Mouse (Mus musculus) midbrain, embryonic 14.5 days (tissue): ENCODE measurements around the gene Eif4g3. TPM values are rescaled to one million over a fixed set of nuclear protein-coding genes. Genes with fewer than 3 reads are reported as not detected.

Experiments
- ATAC-seq: fragments of 200-750 bp; cut with Nextera tagmentation; 2 replicates; pipeline ENCODE4 v1.8.0; 2017; ENCODE audit warnings: moderate number of reproducible peaks, moderate library complexity; ENCODE audit not compliant: low FRiP score, low TSS enrichment
- DNase-seq: peaks from one replicate; pipeline ENCODE4 v3.0.0-alpha.2; 2015
- H3K27ac ChIP-seq: fragments of 300-500 bp; sonication (generic); replicated peaks from 2 replicates; pipeline ENCODE4 v1.5.1; 2014; ENCODE audit warnings: mild to moderate bottlenecking, low read depth, low read length, moderate library complexity
- H3K27me3 ChIP-seq: fragments of 300-500 bp; sonication (generic); 2 replicates; pipeline ENCODE4 v1.6.1; 2014; ENCODE audit warnings: low read length, control low read depth, mixed read lengths; ENCODE audit not compliant: control insufficient read depth, insufficient read depth
- H3K36me3 ChIP-seq: fragments of 300-500 bp; sonication (generic); 2 replicates; pipeline ENCODE4 v1.6.1; 2014; ENCODE audit warnings: low read length, control low read depth; ENCODE audit not compliant: control insufficient read depth, insufficient read depth
- H3K4me1 ChIP-seq: fragments of 300-500 bp; sonication (generic); 2 replicates; pipeline ENCODE4 v1.6.1; 2014; ENCODE audit warnings: mild to moderate bottlenecking, antibody characterized with exemption, low read length, control low read depth; ENCODE audit not compliant: control insufficient read depth, insufficient read depth
- H3K4me2 ChIP-seq: fragments of 300-500 bp; sonication (generic); 2 replicates; pipeline ENCODE4 v1.6.1; 2014; ENCODE audit warnings: mild to moderate bottlenecking, low read length, moderate library complexity
- H3K4me3 ChIP-seq: fragments of 300-500 bp; sonication (generic); replicated peaks from 2 replicates; pipeline ENCODE4 v1.5.1; 2014; ENCODE audit warnings: low read depth, low read length
- H3K9ac ChIP-seq: fragments of 300-500 bp; sonication (generic); replicated peaks from 2 replicates; pipeline ENCODE4 v1.6.1; 2014; ENCODE audit warnings: mild to moderate bottlenecking, low read length, moderate library complexity
- H3K9me3 ChIP-seq: fragments of 300-500 bp; sonication (generic); 2 replicates; pipeline ENCODE4 v1.6.1; 2016; ENCODE audit warnings: low read length, control low read depth, mixed read lengths; ENCODE audit not compliant: control insufficient read depth
- WGBS: fragments of 180-500 bp; shearing (Covaris S2); extraction: QIAGEN DNeasy Blood & Tissue Kit; methylation state at CpG from one replicate; pipeline ENCODE4 v1.1.7; 2014; 5-methylcytosine and 5-hydroxymethylcytosine counted together
- polyA plus RNA-seq: library from polyadenylated mRNA; unstranded; fragments of >200 nt; fragmentation: Nextera tagmentation; extraction: Ambion mirVana; gene quantifications from 2 replicates; pipeline ENCODE4 v1.2.1, GENCODE M21; 2014

Eif4g3 gene
- polyA plus RNA-seq, 1 experiment from 2014 or later = 63.0 TPM

DNA sequence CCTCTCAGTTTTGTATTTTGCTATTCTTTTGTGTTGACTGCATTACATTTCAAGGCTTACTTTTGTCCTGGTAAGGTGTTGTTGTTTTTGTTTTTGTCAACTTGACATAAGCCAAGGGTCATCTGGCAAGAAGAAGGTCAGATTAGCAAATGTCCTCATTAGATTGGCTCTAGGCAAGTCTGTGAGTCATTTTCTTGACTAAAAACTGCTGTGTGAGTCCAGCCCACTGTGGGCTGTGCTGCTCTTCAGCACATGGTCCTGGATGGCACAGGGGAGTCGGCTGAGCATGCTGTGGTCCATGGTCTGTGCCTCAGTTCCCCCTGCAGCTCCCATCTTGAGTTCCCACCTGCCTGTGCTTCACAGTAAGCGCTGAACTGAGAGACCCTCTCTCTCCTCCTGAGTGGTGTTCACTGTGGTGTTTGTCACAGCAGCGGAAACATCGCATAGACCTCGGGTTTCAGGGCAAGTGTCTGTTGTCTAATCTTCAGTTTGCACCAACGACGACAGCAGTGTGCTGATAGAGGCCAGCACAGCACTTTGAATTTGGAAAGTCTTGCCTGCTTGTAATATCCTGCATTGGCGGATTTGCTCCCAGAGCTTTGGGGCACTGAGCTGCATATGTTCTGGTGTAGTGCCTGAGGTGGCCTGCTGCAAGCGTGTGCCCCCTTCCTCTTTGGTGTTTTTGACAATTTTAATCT lies 30.7 kb downstream of the Eif4g3 start:
- Histone ChIP-seq H3K4me1 (peaks cover 9% of the 10 kb centered on the region; the same call in 1 of the 2 replicates), H3K27ac (no peak overlapping the region), H3K4me3 (no peak overlapping the region), H3K9me3 (no peaks in the 10 kb centered on the region), H3K27me3 (no peaks in the 10 kb centered on the region), H3K9ac (no peak overlapping the region), H3K36me3 (peaks cover 18% of the 10 kb centered on the region; the same call in 1 of the 2 replicates), H3K4me2 (no peak overlapping the region)
- no peak for DNase-seq
- ATAC-seq = no peak
- WGBS = 95% methylated on average over 9 of the region's 9 CpGs

DNA sequence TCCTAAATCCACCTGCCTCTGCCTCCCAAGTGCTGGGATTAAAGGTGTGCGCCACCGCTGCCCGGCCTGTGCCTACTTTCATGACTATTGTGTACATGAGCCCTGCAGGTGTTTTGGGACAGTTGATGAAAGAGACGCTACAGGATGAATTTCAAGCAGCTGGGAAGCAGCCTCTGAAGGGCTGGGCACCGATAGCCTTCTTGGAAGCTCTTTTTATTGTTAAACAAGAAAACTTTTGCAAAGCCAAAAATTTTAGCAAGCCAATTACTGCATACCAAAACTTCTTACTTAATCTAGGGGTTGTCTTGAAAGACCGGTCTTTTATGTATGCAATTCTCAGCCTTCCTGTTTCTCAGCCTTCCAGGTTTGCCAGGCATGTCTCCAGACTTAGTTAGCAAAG lies 36.3 kb downstream of the Eif4g3 start:
- H3K4me1 ChIP-seq = no peaks in the 10 kb centered on the region
- no peak overlapping the region for H3K27ac ChIP-seq
- peaks cover 31% of the 10 kb centered on the region for H3K36me3 ChIP-seq
- no peak overlapping the region for H3K4me2 ChIP-seq
- H3K27me3 ChIP-seq = no peaks in the 10 kb centered on the region
- H3K4me3 ChIP-seq = no peak overlapping the region
- H3K9me3 ChIP-seq = no peaks in the 10 kb centered on the region
- no peak for ATAC-seq
- no peak for DNase-seq
- no peak overlapping the region for H3K9ac ChIP-seq
- 79% methylated on average over 6 of the region's 6 CpGs for WGBS

DNA sequence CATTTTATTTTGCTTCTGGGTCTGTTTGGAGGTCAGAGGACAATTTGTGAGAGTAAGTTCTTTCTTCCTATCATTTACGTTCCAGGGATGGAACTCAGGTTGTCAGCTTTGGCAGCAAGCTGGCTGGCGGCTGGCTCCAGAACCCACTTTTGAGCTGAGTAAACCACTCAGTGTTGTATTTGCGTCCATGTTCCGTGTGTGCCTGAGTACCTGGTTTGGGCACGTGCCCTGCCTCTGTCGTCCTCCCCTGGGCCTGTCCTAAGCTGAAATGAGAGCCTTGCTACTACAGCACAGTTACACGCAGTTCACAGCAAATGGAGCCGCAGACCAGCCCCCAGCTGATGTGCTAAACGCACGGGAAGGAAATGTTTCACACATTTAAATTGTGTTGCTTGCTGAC lies 39.0 kb downstream of the Eif4g3 start:
- Histone ChIP-seq H3K27me3 (no peaks in the 10 kb centered on the region), H3K36me3 (peaks cover 28% of the 10 kb centered on the region), H3K9ac (no peak overlapping the region), H3K9me3 (no peaks in the 10 kb centered on the region), H3K4me1 (peaks cover 2% of the 10 kb centered on the region; the same call in 1 of the 2 replicates), H3K27ac (no peak overlapping the region), H3K4me2 (no peak overlapping the region), H3K4me3 (no peak overlapping the region)
- ATAC-seq (no peak), DNase-seq (no peak)
- WGBS = 96% methylated on average over 10 of the region's 10 CpGs

DNA sequence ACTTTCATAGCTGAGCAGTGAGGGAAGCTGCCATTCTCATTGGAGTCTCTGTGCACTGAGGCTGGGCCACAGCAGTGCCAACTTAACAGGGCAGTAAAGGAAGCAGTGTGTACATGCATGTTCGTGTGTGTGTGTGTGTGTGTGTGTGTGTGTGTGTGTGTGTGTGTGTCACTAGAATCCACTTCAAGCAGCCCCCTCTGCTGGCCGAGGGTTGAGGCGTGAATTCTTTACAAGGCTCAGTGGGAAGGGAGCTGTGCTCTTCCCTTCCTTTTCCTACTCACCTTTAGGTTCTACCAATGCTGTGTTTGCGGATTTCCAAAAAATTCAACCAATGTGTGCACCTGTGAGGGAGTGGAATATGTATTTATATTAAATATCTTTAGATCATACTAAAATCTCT lies 41.0 kb downstream of the Eif4g3 start:
- H3K36me3 ChIP-seq = peaks cover 18% of the 10 kb centered on the region
- ATAC-seq (no peak), DNase-seq (no peak)
- H3K4me1 ChIP-seq = peaks cover 8% of the 10 kb centered on the region
- 86% methylated on average over 4 of the region's 4 CpGs for WGBS
- H3K4me2 ChIP-seq = no peak overlapping the region
- H3K27ac ChIP-seq = no peak overlapping the region
- H3K9ac ChIP-seq = no peak overlapping the region
- no peak overlapping the region for H3K4me3 ChIP-seq
- H3K27me3 ChIP-seq = no peaks in the 10 kb centered on the region
- no peaks in the 10 kb centered on the region for H3K9me3 ChIP-seq

DNA sequence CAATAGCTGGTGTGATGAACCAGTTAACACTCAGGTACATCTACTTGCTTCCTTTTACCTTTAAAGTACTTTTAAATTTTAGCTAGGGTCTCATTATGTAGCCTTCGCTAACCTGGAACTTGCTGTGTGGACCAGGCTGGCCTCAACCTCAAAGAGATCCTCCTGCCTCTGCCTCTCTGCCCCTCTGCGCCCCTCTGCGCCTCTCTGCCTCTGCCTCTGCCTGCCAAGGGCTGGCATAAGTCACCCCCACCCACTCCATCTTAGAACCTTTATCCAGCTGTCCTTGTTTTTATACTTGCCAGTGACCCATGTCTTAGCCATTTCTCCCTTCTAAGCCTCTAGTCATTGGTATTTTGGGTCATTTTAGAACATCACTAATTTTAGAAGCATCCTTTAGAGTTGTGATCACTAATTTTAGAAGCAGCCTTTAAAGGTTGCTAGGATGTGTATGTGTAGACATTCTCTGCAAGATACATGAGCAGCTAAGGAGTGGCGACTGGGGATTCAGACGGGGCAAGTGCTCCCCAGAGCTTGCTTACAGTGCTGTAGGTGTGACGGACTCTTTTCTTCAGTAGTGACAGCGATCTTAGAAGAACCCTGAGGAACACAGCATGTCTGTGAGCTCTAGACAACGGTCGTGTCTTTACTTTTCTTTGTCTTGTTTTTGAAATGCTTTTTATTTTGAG lies 42.8 kb downstream of the Eif4g3 start:
- Histone ChIP-seq H3K9ac (no peak overlapping the region), H3K9me3 (no peaks in the 10 kb centered on the region), H3K27ac (no peak overlapping the region), H3K36me3 (peaks cover 13% of the 10 kb centered on the region), H3K27me3 (no peaks in the 10 kb centered on the region), H3K4me1 (peaks cover 8% of the 10 kb centered on the region), H3K4me2 (no peak overlapping the region), H3K4me3 (no peak overlapping the region)
- DNase-seq = no peak
- no peak for ATAC-seq
- 85% methylated on average over 9 of the region's 9 CpGs for WGBS

DNA sequence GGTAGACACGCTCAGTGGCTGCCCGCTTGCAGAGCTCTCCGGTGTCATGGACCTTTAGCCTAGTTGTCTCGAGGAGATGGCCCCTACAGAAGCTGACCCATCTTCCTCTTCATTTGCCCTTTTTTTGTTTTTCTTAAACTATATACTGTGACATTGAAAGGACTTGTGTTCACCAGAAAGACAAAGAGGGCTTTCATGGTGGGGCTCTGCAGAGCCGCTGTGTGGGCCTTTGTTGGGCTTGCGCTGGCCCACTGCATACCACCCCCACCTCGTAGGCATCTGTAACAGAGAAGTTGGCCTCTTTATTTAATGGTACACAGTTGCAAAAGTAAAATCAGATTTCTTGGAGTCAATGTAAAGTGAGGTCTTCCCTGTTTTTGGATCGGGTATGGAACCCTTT lies 44.3 kb downstream of the Eif4g3 start:
- Histone ChIP-seq H3K9me3 (no peaks in the 10 kb centered on the region), H3K4me2 (no peak overlapping the region), H3K9ac (no peak overlapping the region), H3K27ac (no peak overlapping the region; the same call in 1 of the 2 replicates), H3K27me3 (no peaks in the 10 kb centered on the region), H3K4me1 (peaks cover 14% of the 10 kb centered on the region), H3K36me3 (peaks cover 3% of the 10 kb centered on the region; the same call in 1 of the 2 replicates), H3K4me3 (no peak overlapping the region)
- DNase-seq = no peak
- WGBS = 38% methylated on average over 8 of the region's 8 CpGs
- no peak for ATAC-seq

DNA sequence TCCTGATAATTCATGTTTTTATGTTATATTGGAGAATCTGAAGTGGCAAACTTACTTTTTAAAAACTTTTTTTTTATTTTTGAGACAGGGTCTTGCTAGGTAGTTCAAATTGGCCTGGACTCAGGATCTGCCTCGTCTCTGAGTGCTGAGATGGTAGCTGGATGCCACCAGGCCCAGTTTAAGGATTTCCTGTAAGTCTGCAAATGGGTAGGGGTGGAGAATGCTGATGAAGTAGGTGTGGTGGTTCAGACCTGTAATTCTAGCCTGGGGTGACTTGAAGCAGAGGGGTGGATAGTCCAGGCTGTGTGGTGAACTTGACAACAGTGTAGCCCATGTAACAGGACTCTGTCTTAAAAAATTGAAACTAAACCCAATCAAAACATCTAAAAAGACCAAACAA lies 45.1 kb downstream of the Eif4g3 start:
- WGBS = 98% methylated on average over 1 of the region's 1 CpGs
- Histone ChIP-seq H3K27me3 (no peaks in the 10 kb centered on the region), H3K4me1 (peaks cover 14% of the 10 kb centered on the region), H3K9me3 (no peaks in the 10 kb centered on the region), H3K4me2 (no peak overlapping the region), H3K9ac (no peak overlapping the region), H3K36me3 (no peaks in the 10 kb centered on the region), H3K27ac (no peak overlapping the region), H3K4me3 (no peak overlapping the region)
- ATAC-seq = no peak
- no peak for DNase-seq

DNA sequence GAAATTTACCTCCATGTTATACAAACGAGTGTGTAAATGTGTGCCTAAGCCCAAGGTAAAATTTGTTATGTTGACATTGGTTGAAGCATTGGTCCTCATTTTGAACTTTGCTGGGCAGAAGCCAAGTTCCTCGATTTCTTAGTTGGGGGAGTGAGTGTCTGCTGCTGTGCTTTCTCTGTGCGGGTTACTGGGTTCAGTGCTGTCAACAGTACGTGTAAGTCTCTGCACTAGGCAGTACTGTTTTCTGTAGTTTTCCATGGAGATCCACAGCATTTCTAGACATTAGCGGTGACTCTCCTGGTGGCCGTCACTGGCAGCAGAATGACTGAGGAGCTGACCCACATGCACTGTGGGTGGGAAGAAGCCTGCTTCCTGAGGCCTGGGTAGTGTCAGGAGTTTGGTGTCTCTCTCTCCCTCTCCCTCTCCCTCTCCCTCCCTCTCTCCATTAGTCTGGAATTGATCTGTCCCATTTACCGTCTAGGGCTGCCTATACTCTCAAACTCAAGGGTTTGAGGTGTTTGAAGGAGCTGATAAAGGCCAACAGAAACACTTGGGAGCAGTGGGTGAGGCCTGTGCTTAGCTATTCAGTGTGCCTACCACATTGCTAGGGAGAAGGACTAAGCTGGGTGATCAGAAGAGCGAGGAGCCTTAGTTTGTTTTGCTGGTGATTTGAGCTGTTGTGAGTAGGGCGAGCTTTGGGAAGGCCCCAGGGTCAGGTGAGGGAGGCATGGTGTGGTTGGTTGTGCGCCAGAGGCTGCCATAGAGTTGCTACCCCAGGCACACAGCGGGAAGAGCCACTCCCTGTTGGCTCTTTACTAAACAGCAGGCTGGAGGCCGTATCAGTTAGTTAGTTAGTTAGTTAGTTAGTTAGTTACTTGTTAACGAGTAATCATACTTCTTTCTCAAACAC lies 45.8 kb downstream of the Eif4g3 start:
- H3K4me1 ChIP-seq = peaks cover 14% of the 10 kb centered on the region
- H3K27me3 ChIP-seq = no peaks in the 10 kb centered on the region
- H3K9ac ChIP-seq = no peak overlapping the region
- H3K4me2 ChIP-seq = no peak overlapping the region
- DNase-seq = no peak
- WGBS = 79% methylated on average over 13 of the region's 13 CpGs
- no peaks in the 10 kb centered on the region for H3K36me3 ChIP-seq
- H3K9me3 ChIP-seq = no peaks in the 10 kb centered on the region
- H3K4me3 ChIP-seq = no peak overlapping the region
- no peak for ATAC-seq
- H3K27ac ChIP-seq = no peak overlapping the region
